Mouse (Mus musculus) neural tube, embryonic 13.5 days (tissue): Measurements from ENCODE around the gene Krtap13. TPM values are rescaled to one million over a fixed set of nuclear protein-coding genes. Genes with fewer than 3 reads are reported as not detected.
"Not testable (repeated sequence)": the region's sequence is repeated elsewhere in the genome, so short reads cannot be mapped to it uniquely, and the experiment has no call there.

Source experiments
- ATAC-seq: fragments of 200-750 bp; cut with Nextera tagmentation; 2 replicates; pipeline ENCODE4 v1.8.0; 2017; ENCODE audit warnings: low read depth, mild to moderate bottlenecking, moderate TSS enrichment, moderate library complexity
- H3K27ac ChIP-seq: fragments of 300-500 bp; sonication (generic); replicated peaks from 2 replicates; pipeline ENCODE4 v1.5.1; 2015; ENCODE audit warnings: moderate library complexity, mild to moderate bottlenecking, inconsistent platforms
- H3K27me3 ChIP-seq: fragments of 300-500 bp; sonication (generic); 2 replicates; pipeline ENCODE4 v1.6.1; 2015; ENCODE audit warnings: mild to moderate bottlenecking, inconsistent platforms
- H3K36me3 ChIP-seq: fragments of 300-500 bp; sonication (generic); 2 replicates; pipeline ENCODE4 v1.6.1; 2015; ENCODE audit warnings: mild to moderate bottlenecking, inconsistent platforms
- H3K4me1 ChIP-seq: fragments of 300-500 bp; sonication (generic); replicated peaks from 2 replicates; pipeline ENCODE4 v1.6.1; 2015; ENCODE audit warnings: inconsistent platforms
- H3K4me2 ChIP-seq: fragments of 300-500 bp; sonication (generic); 2 replicates; pipeline ENCODE4 v1.6.1; 2015; ENCODE audit warnings: inconsistent platforms, mild to moderate bottlenecking, moderate library complexity
- H3K4me3 ChIP-seq: fragments of 300-500 bp; sonication (generic); 2 replicates; pipeline ENCODE4 v1.5.1; 2015; ENCODE audit warnings: mild to moderate bottlenecking, inconsistent platforms
- H3K9ac ChIP-seq: fragments of 300-500 bp; sonication (generic); 2 replicates; pipeline ENCODE4 v1.6.1; 2015; ENCODE audit warnings: moderate library complexity, mild to moderate bottlenecking, inconsistent platforms
- H3K9me3 ChIP-seq: fragments of 300-500 bp; sonication (generic); 2 replicates; pipeline ENCODE4 v1.6.1; 2016; ENCODE audit warnings: inconsistent platforms
- WGBS: fragments of 180-500 bp; shearing (Covaris S2); methylation state at CpG from one replicate; pipeline ENCODE4 v1.1.7; 2015; 5-methylcytosine and 5-hydroxymethylcytosine counted together
- polyA plus RNA-seq: library from polyadenylated mRNA; unstranded; fragments of >200 nt; fragmentation: Nextera tagmentation; extraction: Ambion mirVana; gene quantifications from 2 replicates; pipeline ENCODE4 v1.2.1, GENCODE M21; 2015

The Krtap13 gene
- not detected in 2 replicates for polyA plus RNA-seq

DNA sequence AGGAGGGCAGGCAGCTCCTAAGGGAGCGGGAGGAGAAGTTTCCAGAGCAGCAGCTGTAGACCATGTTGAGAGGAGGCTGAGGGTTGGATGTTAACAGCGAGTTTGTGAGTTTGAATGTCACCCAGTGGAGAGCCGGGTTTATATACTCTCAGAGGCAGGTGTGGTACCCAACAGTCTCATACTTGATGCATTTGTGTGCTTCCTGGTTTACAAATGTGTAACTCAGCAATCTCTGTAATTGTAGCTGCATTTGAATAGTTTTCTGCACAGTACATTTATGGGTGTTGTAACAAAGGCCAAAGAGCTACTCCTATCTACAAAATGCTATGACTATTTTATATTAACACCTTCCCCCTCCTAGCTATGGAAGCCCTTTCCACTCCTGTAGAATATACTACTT lies at the start of gene Krtap13:
Krtap13 (minus strand) TSS at position 101 of the 400 bp plus-strand sequence.
- H3K9me3 ChIP-seq, H3K4me2 ChIP-seq, H3K9ac ChIP-seq, ATAC-seq, H3K27me3 ChIP-seq, H3K27ac ChIP-seq, H3K4me1 ChIP-seq, H3K36me3 ChIP-seq, H3K4me3 ChIP-seq: not testable (repeated sequence)
- 95% methylated on average over 3 of the region's 3 CpGs for WGBS

- Histone ChIP-seq H3K9ac (no peak overlapping the region), H3K4me3 (no peak overlapping the region), H3K4me1 (no peaks in the 10 kb centered on the region), H3K9me3 (no peaks in the 10 kb centered on the region), H3K27ac (no peak overlapping the region), H3K4me2 (no peak overlapping the region), H3K36me3 (no peaks in the 10 kb centered on the region), H3K27me3 (no peaks in the 10 kb centered on the region)
- ATAC-seq: no peak
- WGBS: 79% methylated on average over 2 of the region's 2 CpGs
Observed at GRCm38 (mm10) chr16:88786786-88787185, 35.4 kb upstream of the Krtap13 start.

GRCm38 (mm10) chr16:88777596-88777995 lies 26.2 kb upstream of the Krtap13 start, which contains the start of gene Gm5965:
Gm5965 (plus strand) TSS chr16:88777896.
- no peak within 1 kb of the TSS for H3K9ac ChIP-seq
- H3K36me3 ChIP-seq: no peaks in the 10 kb centered on the region
- ATAC-seq: no peak
- H3K4me2 ChIP-seq: no peak within 1 kb of the TSS
- WGBS: 88% methylated on average over 5 of the region's 6 CpGs
- no peak within 1 kb of the TSS for H3K27ac ChIP-seq
- H3K4me3 ChIP-seq: no peak within 1 kb of the TSS
- H3K27me3 ChIP-seq: no peaks in the 10 kb centered on the region
- no peaks in the 10 kb centered on the region for H3K9me3 ChIP-seq
- H3K4me1 ChIP-seq: no peaks in the 10 kb centered on the region

GRCm38 (mm10) chr16:88774106-88774505 lies 22.7 kb upstream of the Krtap13 start, which contains the start of gene 2310057N15Rik:
2310057N15Rik (minus strand) TSS chr16:88774206.
- Histone ChIP-seq H3K9ac (no peak within 1 kb of the TSS), H3K9me3 (no peaks in the 10 kb centered on the region), H3K36me3 (no peaks in the 10 kb centered on the region), H3K27me3 (no peaks in the 10 kb centered on the region), H3K4me1 (no peaks in the 10 kb centered on the region), H3K27ac (no peak within 1 kb of the TSS), H3K4me2 (no peak within 1 kb of the TSS), H3K4me3 (no peak within 1 kb of the TSS)
- ATAC-seq: no peak
- 86% methylated on average over 2 of the region's 2 CpGs for WGBS

- H3K9ac ChIP-seq, H3K4me3 ChIP-seq, H3K9me3 ChIP-seq, H3K4me1 ChIP-seq, H3K27ac ChIP-seq, ATAC-seq, H3K4me2 ChIP-seq, H3K36me3 ChIP-seq, H3K27me3 ChIP-seq: not testable (repeated sequence)
- 87% methylated on average over 3 of the region's 3 CpGs for WGBS
Observed at GRCm38 (mm10) chr16:88758547-88758946, 7.1 kb upstream of the Krtap13 start, which contains the start of gene 2310034C09Rik. 2310034C09Rik (plus strand) TSS chr16:88758847.

- Histone ChIP-seq H3K27ac (no peak overlapping the region), H3K27me3 (no peaks in the 10 kb centered on the region), H3K9me3 (no peaks in the 10 kb centered on the region), H3K36me3 (no peaks in the 10 kb centered on the region), H3K4me3 (no peak overlapping the region), H3K4me2 (no peak overlapping the region), H3K9ac (no peak overlapping the region), H3K4me1 (no peaks in the 10 kb centered on the region)
- WGBS: 64% methylated on average over 4 of the region's 4 CpGs
- no peak for ATAC-seq
Observed at GRCm38 (mm10) chr16:88747943-88748342, 3.5 kb downstream of the Krtap13 start.

DNA sequence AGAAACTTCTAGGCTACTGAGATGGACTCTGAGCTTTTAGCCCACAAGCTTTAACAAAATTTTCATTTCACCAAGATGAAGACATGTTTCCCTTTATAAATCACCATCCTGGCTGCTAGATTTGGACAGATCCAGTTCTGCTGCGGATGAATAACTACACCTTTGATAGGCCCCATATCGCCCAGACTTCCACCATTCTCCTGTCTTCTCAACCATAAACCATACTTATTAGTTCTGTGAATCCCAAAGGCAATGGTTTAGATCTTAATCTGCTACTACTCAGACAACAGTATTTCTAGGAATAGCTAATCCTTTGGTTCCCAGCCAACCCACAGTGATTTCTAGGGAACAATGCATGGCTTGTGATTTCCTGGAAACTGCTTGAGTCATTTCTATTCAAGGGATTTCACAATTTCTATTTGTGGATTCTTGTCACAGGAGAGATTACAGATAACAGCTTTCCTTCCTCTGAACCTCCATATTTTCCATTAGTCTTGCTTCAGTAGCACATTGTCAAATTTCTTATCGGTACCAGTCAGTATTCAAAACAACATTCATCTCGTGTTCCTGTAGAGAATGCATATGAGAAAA lies 6.6 kb downstream of the Krtap13 start:
- no peaks in the 10 kb centered on the region for H3K27me3 ChIP-seq
- no peak overlapping the region for H3K4me3 ChIP-seq
- no peaks in the 10 kb centered on the region for H3K4me1 ChIP-seq
- WGBS: 67% methylated on average over 4 of the region's 4 CpGs
- ATAC-seq: no peak
- no peak overlapping the region for H3K4me2 ChIP-seq
- no peak overlapping the region for H3K9ac ChIP-seq
- H3K36me3 ChIP-seq: no peaks in the 10 kb centered on the region
- no peaks in the 10 kb centered on the region for H3K9me3 ChIP-seq
- H3K27ac ChIP-seq: no peak overlapping the region

DNA sequence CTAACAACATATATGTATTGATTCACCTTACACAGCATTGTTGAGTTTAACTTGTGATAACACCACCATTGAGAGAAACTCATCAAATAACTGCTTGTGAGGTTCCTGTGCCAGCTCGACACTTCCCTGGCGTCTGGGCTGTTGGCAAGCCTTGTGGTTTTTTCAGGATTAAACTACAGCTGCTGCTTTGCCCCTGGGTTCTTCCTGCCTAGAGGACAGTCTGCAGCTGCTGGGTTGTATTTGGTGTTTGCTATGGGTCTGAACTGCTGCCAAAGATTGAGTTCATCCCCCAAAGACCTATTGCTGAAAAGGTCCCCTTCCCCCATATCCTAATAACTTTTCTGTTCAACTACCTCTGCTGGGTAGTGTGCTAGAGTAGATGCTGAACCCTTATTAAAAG lies 16.0 kb downstream of the Krtap13 start:
- no peaks in the 10 kb centered on the region for H3K36me3 ChIP-seq
- H3K27ac ChIP-seq: no peak overlapping the region
- no peaks in the 10 kb centered on the region for H3K4me1 ChIP-seq
- no peaks in the 10 kb centered on the region for H3K27me3 ChIP-seq
- no peak overlapping the region for H3K9ac ChIP-seq
- ATAC-seq: no peak
- WGBS: 72% methylated on average over 2 of the region's 2 CpGs
- H3K4me2 ChIP-seq: no peak overlapping the region
- H3K4me3 ChIP-seq: no peak overlapping the region
- no peaks in the 10 kb centered on the region for H3K9me3 ChIP-seq

GRCm38 (mm10) chr16:88728812-88729275 lies 22.6 kb downstream of the Krtap13 start, which contains the start of gene Krtap13-1:
Krtap13-1 (plus strand) TSS chr16:88728862.
- no peak within 1 kb of the TSS for H3K27ac ChIP-seq
- ATAC-seq: no peak
- H3K4me3 ChIP-seq: no peak within 1 kb of the TSS
- H3K9ac ChIP-seq: no peak within 1 kb of the TSS
- no peaks in the 10 kb centered on the region for H3K36me3 ChIP-seq
- no peaks in the 10 kb centered on the region for H3K9me3 ChIP-seq
- H3K4me2 ChIP-seq: no peak within 1 kb of the TSS
- no peaks in the 10 kb centered on the region for H3K4me1 ChIP-seq
- no peaks in the 10 kb centered on the region for H3K27me3 ChIP-seq
- WGBS: 82% methylated on average over 4 of the region's 4 CpGs

DNA sequence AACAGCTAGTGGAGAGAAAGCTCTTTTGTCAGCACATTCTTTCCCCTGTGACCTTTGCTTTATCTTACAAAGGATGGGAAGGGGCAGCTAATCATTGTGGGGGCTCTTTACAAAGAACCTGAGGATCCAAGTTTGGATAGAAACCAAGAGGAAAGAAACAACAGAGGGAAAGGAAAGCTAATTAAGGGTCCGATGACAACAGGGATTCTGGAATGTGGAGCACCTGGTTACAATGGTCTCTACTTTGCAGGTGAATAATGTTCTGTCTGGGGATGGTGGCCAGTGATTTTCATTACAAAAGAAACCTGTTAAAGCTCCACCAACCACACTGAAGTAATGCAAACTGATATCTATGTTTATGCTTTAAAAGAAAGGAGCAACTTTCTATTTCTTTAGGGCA lies 31.4 kb downstream of the Krtap13 start:
- ATAC-seq: no peak
- no peaks in the 10 kb centered on the region for H3K36me3 ChIP-seq
- H3K4me1 ChIP-seq: peaks cover 6% of the 10 kb centered on the region
- H3K27me3 ChIP-seq: no peaks in the 10 kb centered on the region
- H3K4me3 ChIP-seq: no peak overlapping the region
- H3K9me3 ChIP-seq: no peaks in the 10 kb centered on the region
- no peak overlapping the region for H3K9ac ChIP-seq
- no peak overlapping the region for H3K4me2 ChIP-seq
- no peak overlapping the region for H3K27ac ChIP-seq
- WGBS: 24% methylated on average over 1 of the region's 1 CpGs

DNA sequence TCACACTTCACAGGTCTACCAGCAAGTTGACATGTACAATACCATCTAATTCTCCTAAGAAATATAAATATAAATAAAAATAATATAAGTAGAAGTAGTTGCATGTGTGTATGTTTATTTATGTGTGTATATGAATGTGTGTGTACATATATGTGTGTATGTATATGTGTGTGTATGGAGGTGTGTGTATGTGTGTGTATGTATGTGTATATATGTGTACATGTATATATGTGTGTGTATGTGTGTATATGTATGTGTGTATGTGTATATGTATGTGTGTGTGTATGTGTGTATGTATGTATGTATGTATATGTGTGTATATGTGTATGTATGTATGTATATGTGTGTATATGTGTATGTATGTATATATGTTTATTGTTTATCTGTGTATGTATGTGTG lies 34.9 kb downstream of the Krtap13 start:
- no peak for ATAC-seq
- Histone ChIP-seq H3K27me3 (no peaks in the 10 kb centered on the region), H3K4me1 (no peaks in the 10 kb centered on the region), H3K4me2 (no peak overlapping the region), H3K9ac (no peak overlapping the region), H3K9me3 (no peaks in the 10 kb centered on the region), H3K36me3 (no peaks in the 10 kb centered on the region), H3K27ac (no peak overlapping the region), H3K4me3 (no peak overlapping the region)

GRCm38 (mm10) chr16:88711245-88711644 lies 40.2 kb downstream of the Krtap13 start:
- Histone ChIP-seq H3K4me1 (no peaks in the 10 kb centered on the region), H3K27me3 (no peaks in the 10 kb centered on the region), H3K9me3 (no peaks in the 10 kb centered on the region), H3K4me3 (no peak overlapping the region), H3K27ac (no peak overlapping the region), H3K9ac (no peak overlapping the region), H3K36me3 (no peaks in the 10 kb centered on the region), H3K4me2 (no peak overlapping the region)
- ATAC-seq: no peak
- WGBS: 87% methylated on average over 6 of the region's 6 CpGs

- ATAC-seq: no peak
- no peak overlapping the region for H3K27ac ChIP-seq
- no peak overlapping the region for H3K4me2 ChIP-seq
- H3K9me3 ChIP-seq: no peaks in the 10 kb centered on the region
- H3K4me1 ChIP-seq: no peaks in the 10 kb centered on the region
- no peaks in the 10 kb centered on the region for H3K36me3 ChIP-seq
- no peaks in the 10 kb centered on the region for H3K27me3 ChIP-seq
- H3K4me3 ChIP-seq: no peak overlapping the region
- no peak overlapping the region for H3K9ac ChIP-seq
- 82% methylated on average over 4 of the region's 4 CpGs for WGBS
Observed at GRCm38 (mm10) chr16:88710757-88711156, 40.7 kb downstream of the Krtap13 start.
